Mouse (Mus musculus) cerebellum, adult 2 months (tissue): ENCODE measurements around the gene Tmem184b. TPM values are rescaled to one million over a fixed set of nuclear protein-coding genes. Genes with fewer than 3 reads are reported as not detected.

ENCODE experiments used
- DNase-seq, 2 experiments: peaks; one replicate each; pipeline ENCODE4 v3.0.0; 2021
- H3K27ac ChIP-seq: fragments of 200-500 bp; 2 replicates; pipeline ENCODE4 v1.5.1; 2012; ENCODE audit warnings: low read length, control low read depth, inconsistent platforms; ENCODE audit not compliant: insufficient read depth
- H3K27me3 ChIP-seq: fragments of 200-500 bp; 2 replicates; pipeline ENCODE4 v1.6.1; 2012; ENCODE audit warnings: inconsistent platforms, mild to moderate bottlenecking, low read length, moderate library complexity; ENCODE audit not compliant: control insufficient read depth, insufficient read depth
- H3K4me1 ChIP-seq: fragments of 200-500 bp; 2 replicates; pipeline ENCODE4 v1.6.1; 2011; ENCODE audit warnings: low read length; ENCODE audit not compliant: control insufficient read depth, insufficient read depth
- H3K4me3 ChIP-seq: fragments of 200-500 bp; replicated peaks from 2 replicates; pipeline ENCODE3; 2011; ENCODE audit warnings: mild to moderate bottlenecking, low read depth, low read length, control low read depth; ENCODE audit not compliant: insufficient read depth
- CTCF ChIP-seq: fragments of 200-500 bp; IDR thresholded peaks from 2 replicates; pipeline ENCODE4 v1.5.1; 2011; ENCODE audit warnings: low read depth, mild to moderate bottlenecking, control low read depth, low read length, moderate library complexity, borderline replicate concordance; ENCODE audit not compliant: insufficient read depth
- POLR2A ChIP-seq: fragments of 200-500 bp; IDR thresholded peaks from 2 replicates; pipeline ENCODE4 v1.6.1; 2011; ENCODE audit warnings: low read length, control low read depth, borderline replicate concordance; ENCODE audit not compliant: insufficient read depth
- WGBS: fragments of 180-500 bp; shearing (Covaris S2); methylation state at CpG from one replicate; pipeline ENCODE4 v1.1.7; 2018; 5-methylcytosine and 5-hydroxymethylcytosine counted together
- polyA plus RNA-seq: library from polyadenylated mRNA; depleted of rRNA; stranded (reverse); fragments of >200 nt; gene quantifications from 2 replicates; pipeline ENCODE4 v1.2.3, GENCODE M21; 2012

Tmem184b gene
- polyA plus RNA-seq, 1 experiment, result 88.5 TPM

- TF ChIP-seq POLR2A, result no peak
- no peak for TF ChIP-seq CTCF
- no peak overlapping the region for H3K4me3 ChIP-seq
- H3K4me1 ChIP-seq, result no peaks in the 10 kb centered on the region
- 72% methylated on average over 11 of the region's 11 CpGs for WGBS
- no peaks in the 10 kb centered on the region for H3K27me3 ChIP-seq
- no peak overlapping the region for H3K27ac ChIP-seq
- DNase-seq, result no peak
These were observed 22.1 kb upstream of the Tmem184b start for GRCm38 (mm10) chr15:79425516-79425915.

GRCm38 (mm10) chr15:79424602-79425001 is 21.2 kb upstream of the Tmem184b start:
- peak in 1 of 2 experiments; percentile 6 for DNase-seq
- WGBS, result 88% methylated on average over 17 of the region's 17 CpGs
- Histone ChIP-seq H3K27me3 (no peaks in the 10 kb centered on the region), H3K4me1 (no peaks in the 10 kb centered on the region), H3K4me3 (no peak overlapping the region), H3K27ac (no peak overlapping the region)
- TF ChIP-seq CTCF, result no peak
- TF ChIP-seq POLR2A, result no peak

GRCm38 (mm10) chr15:79422715-79423243 is 19.4 kb upstream of the Tmem184b start:
- no peak for TF ChIP-seq CTCF
- no peak for TF ChIP-seq POLR2A
- Histone ChIP-seq H3K4me1 (no peaks in the 10 kb centered on the region), H3K27ac (no peak overlapping the region), H3K4me3 (no peak overlapping the region), H3K27me3 (no peaks in the 10 kb centered on the region)
- no peak for DNase-seq
- WGBS, result 89% methylated on average over 6 of the region's 6 CpGs

GRCm38 (mm10) chr15:79418677-79419076 is 15.3 kb upstream of the Tmem184b start:
- no peak for DNase-seq
- Histone ChIP-seq H3K27me3 (no peaks in the 10 kb centered on the region), H3K4me1 (no peaks in the 10 kb centered on the region), H3K4me3 (no peak overlapping the region), H3K27ac (no peak overlapping the region)
- TF ChIP-seq POLR2A, result no peak
- TF ChIP-seq CTCF, result no peak
- 29% methylated on average over 11 of the region's 11 CpGs for WGBS

GRCm38 (mm10) chr15:79418265-79418664 is 14.9 kb upstream of the Tmem184b start:
- DNase-seq, result no peak
- TF ChIP-seq POLR2A, result no peak
- TF ChIP-seq CTCF, result no peak
- Histone ChIP-seq H3K27me3 (no peaks in the 10 kb centered on the region), H3K4me1 (no peaks in the 10 kb centered on the region), H3K27ac (no peak overlapping the region), H3K4me3 (no peak overlapping the region)
- WGBS, result 84% methylated on average over 3 of the region's 3 CpGs

- H3K27me3 ChIP-seq, result no peaks in the 10 kb centered on the region
- H3K4me3 ChIP-seq, result no peak overlapping the region
- DNase-seq, result no peak
- no peak for TF ChIP-seq CTCF
- no peak for TF ChIP-seq POLR2A
- no peaks in the 10 kb centered on the region for H3K4me1 ChIP-seq
- 94% methylated on average over 3 of the region's 3 CpGs for WGBS
- no peak overlapping the region for H3K27ac ChIP-seq
These were observed 14.0 kb upstream of the Tmem184b start for GRCm38 (mm10) chr15:79417379-79417778.

GRCm38 (mm10) chr15:79416460-79417085 is 13.2 kb upstream of the Tmem184b start:
- TF ChIP-seq POLR2A (no peak), CTCF (no peak)
- Histone ChIP-seq H3K27ac (no peak overlapping the region), H3K4me1 (no peaks in the 10 kb centered on the region), H3K27me3 (no peaks in the 10 kb centered on the region), H3K4me3 (no peak overlapping the region)
- 93% methylated on average over 10 of the region's 10 CpGs for WGBS
- DNase-seq, result no peak

- WGBS, result 69% methylated on average over 4 of the region's 4 CpGs
- Histone ChIP-seq H3K4me1 (no peaks in the 10 kb centered on the region), H3K27me3 (no peaks in the 10 kb centered on the region), H3K4me3 (no peak overlapping the region), H3K27ac (no peak overlapping the region)
- no peak for DNase-seq
- no peak for TF ChIP-seq CTCF
- no peak for TF ChIP-seq POLR2A
These were observed 11.1 kb upstream of the Tmem184b start for GRCm38 (mm10) chr15:79414513-79414912.
